Mouse (Mus musculus) midbrain, embryonic 16.5 days (tissue): ENCODE results near the gene Tns3. TPM values are rescaled to one million over a fixed set of nuclear protein-coding genes. Genes with fewer than 3 reads are reported as not detected.

Source experiments
- ATAC-seq: fragments of 200-750 bp; cut with Nextera tagmentation; 2 replicates; pipeline ENCODE4 v1.8.0; 2017; ENCODE audit warnings: moderate TSS enrichment
- H3K27ac ChIP-seq: fragments of 300-500 bp; sonication (generic); 2 replicates; pipeline ENCODE4 v1.5.1; 2014; ENCODE audit warnings: mild to moderate bottlenecking, low read length, mixed read lengths
- H3K27me3 ChIP-seq: fragments of 300-500 bp; sonication (generic); 2 replicates; pipeline ENCODE4 v1.6.1; 2014; ENCODE audit warnings: low read depth, low read length, mixed read lengths; ENCODE audit not compliant: control insufficient read depth, insufficient read depth
- H3K36me3 ChIP-seq: fragments of 300-500 bp; sonication (generic); 2 replicates; pipeline ENCODE4 v1.6.1; 2014; ENCODE audit warnings: mild to moderate bottlenecking, low read length, moderate library complexity, mixed read lengths; ENCODE audit not compliant: control insufficient read depth, insufficient read depth
- H3K4me1 ChIP-seq: fragments of 300-500 bp; sonication (generic); 2 replicates; pipeline ENCODE4 v1.6.1; 2014; ENCODE audit warnings: mild to moderate bottlenecking, low read length, mixed read lengths; ENCODE audit not compliant: control insufficient read depth, insufficient read depth
- H3K4me2 ChIP-seq: fragments of 300-500 bp; sonication (generic); 2 replicates; pipeline ENCODE4 v1.6.1; 2014; ENCODE audit warnings: mild to moderate bottlenecking, low read length, mixed read lengths
- H3K4me3 ChIP-seq: fragments of 300-500 bp; sonication (generic); 2 replicates; pipeline ENCODE4 v1.5.1; 2014; ENCODE audit warnings: low read depth, mild to moderate bottlenecking, low read length, moderate library complexity, mixed read lengths
- H3K9ac ChIP-seq: fragments of 300-500 bp; sonication (generic); 2 replicates; pipeline ENCODE4 v1.6.1; 2014; ENCODE audit warnings: low read depth, low read length, mixed read lengths
- H3K9me3 ChIP-seq: fragments of 300-500 bp; sonication (generic); replicated peaks from 2 replicates; pipeline ENCODE4 v1.6.1; 2014; ENCODE audit warnings: mild to moderate bottlenecking, low read length, mixed read lengths; ENCODE audit not compliant: control insufficient read depth, poor library complexity, severe bottlenecking
- WGBS: fragments of 180-500 bp; shearing (Covaris S2); extraction: QIAGEN DNeasy Blood & Tissue Kit; methylation state at CpG from one replicate; pipeline ENCODE4 v1.1.7; 2014; 5-methylcytosine and 5-hydroxymethylcytosine counted together
- polyA plus RNA-seq: library from polyadenylated mRNA; unstranded; fragments of >200 nt; fragmentation: Nextera tagmentation; extraction: Ambion mirVana; gene quantifications from 2 replicates; pipeline ENCODE4 v1.2.1, GENCODE M21; 2015

Tns3 gene
- polyA plus RNA-seq, 1 experiment from 2014 or later = 5.3 TPM

GRCm38 (mm10) chr11:8451597-8452201 lies 212.6 kb downstream of the Tns3 start:
- 96% methylated on average over 6 of the region's 6 CpGs for WGBS
- H3K27me3 ChIP-seq = no peaks in the 10 kb centered on the region
- H3K4me2 ChIP-seq = no peak overlapping the region
- no peak for ATAC-seq
- H3K9ac ChIP-seq = no peak overlapping the region
- H3K4me3 ChIP-seq = no peak overlapping the region
- peaks cover 2% of the 10 kb centered on the region; the same call in 1 of the 2 replicates for H3K36me3 ChIP-seq
- H3K9me3 ChIP-seq = no peaks in the 10 kb centered on the region
- peaks cover 10% of the 10 kb centered on the region for H3K4me1 ChIP-seq
- H3K27ac ChIP-seq = no peak overlapping the region

- Histone ChIP-seq H3K9me3 (no peaks in the 10 kb centered on the region), H3K4me1 (no peaks in the 10 kb centered on the region), H3K27me3 (no peaks in the 10 kb centered on the region), H3K4me3 (no peak overlapping the region), H3K9ac (no peak overlapping the region), H3K27ac (no peak overlapping the region), H3K36me3 (peaks cover 2% of the 10 kb centered on the region; the same call in 1 of the 2 replicates), H3K4me2 (no peak overlapping the region)
- no peak for ATAC-seq
- 85% methylated on average over 4 of the region's 4 CpGs for WGBS
Measured at GRCm38 (mm10) chr11:8450540-8450939, 213.8 kb downstream of the Tns3 start.

GRCm38 (mm10) chr11:8445915-8446356 lies 218.4 kb downstream of the Tns3 start:
- Histone ChIP-seq H3K9ac (no peak overlapping the region), H3K4me3 (no peak overlapping the region), H3K4me2 (no peak overlapping the region), H3K4me1 (no peaks in the 10 kb centered on the region), H3K27me3 (no peaks in the 10 kb centered on the region), H3K9me3 (no peaks in the 10 kb centered on the region), H3K36me3 (peaks cover 2% of the 10 kb centered on the region; the same call in 1 of the 2 replicates), H3K27ac (no peak overlapping the region)
- WGBS = 37% methylated on average over 8 of the region's 8 CpGs
- peak; percentile 59 for ATAC-seq

- no peaks in the 10 kb centered on the region for H3K9me3 ChIP-seq
- no peak overlapping the region for H3K27ac ChIP-seq
- WGBS = 90% methylated on average over 13 of the region's 13 CpGs
- no peaks in the 10 kb centered on the region for H3K4me1 ChIP-seq
- peaks cover 2% of the 10 kb centered on the region; the same call in 1 of the 2 replicates for H3K36me3 ChIP-seq
- H3K27me3 ChIP-seq = no peaks in the 10 kb centered on the region
- no peak overlapping the region for H3K4me3 ChIP-seq
- ATAC-seq = no peak
- H3K9ac ChIP-seq = no peak overlapping the region
- H3K4me2 ChIP-seq = no peak overlapping the region
Measured at GRCm38 (mm10) chr11:8444759-8445422, 219.4 kb downstream of the Tns3 start.

- WGBS = 85% methylated on average over 11 of the region's 11 CpGs
- no peaks in the 10 kb centered on the region for H3K27me3 ChIP-seq
- no peak overlapping the region for H3K4me2 ChIP-seq
- H3K9ac ChIP-seq = no peak overlapping the region
- no peaks in the 10 kb centered on the region for H3K9me3 ChIP-seq
- no peaks in the 10 kb centered on the region for H3K36me3 ChIP-seq
- no peaks in the 10 kb centered on the region for H3K4me1 ChIP-seq
- no peak for ATAC-seq
- H3K27ac ChIP-seq = no peak overlapping the region
- H3K4me3 ChIP-seq = no peak overlapping the region
Measured at GRCm38 (mm10) chr11:8443539-8444292, 220.6 kb downstream of the Tns3 start.

- WGBS = 100% methylated on average over 2 of the region's 2 CpGs
- ATAC-seq = no peak
Measured at GRCm38 (mm10) chr11:8440706-8441105, 223.6 kb downstream of the Tns3 start.

GRCm38 (mm10) chr11:8440221-8440620 lies 224.1 kb downstream of the Tns3 start:
- Histone ChIP-seq H3K36me3 (no peaks in the 10 kb centered on the region), H3K9ac (no peak overlapping the region), H3K27ac (no peak overlapping the region)

More at GRCm38 (mm10) chr11:8440706-8441105, 223.6 kb downstream of the Tns3 start:
- H3K9me3 ChIP-seq = no peaks in the 10 kb centered on the region
- no peaks in the 10 kb centered on the region for H3K27me3 ChIP-seq
- H3K9ac ChIP-seq = no peak overlapping the region
- H3K36me3 ChIP-seq = no peaks in the 10 kb centered on the region
- H3K4me1 ChIP-seq = no peaks in the 10 kb centered on the region
- no peak overlapping the region for H3K27ac ChIP-seq
- no peak overlapping the region for H3K4me3 ChIP-seq
- H3K4me2 ChIP-seq = no peak overlapping the region

GRCm38 (mm10) chr11:8439035-8439434 lies 225.3 kb downstream of the Tns3 start:
- H3K36me3 ChIP-seq = no peaks in the 10 kb centered on the region
- H3K9ac ChIP-seq = no peak overlapping the region
- H3K27me3 ChIP-seq = no peaks in the 10 kb centered on the region
- no peaks in the 10 kb centered on the region for H3K4me1 ChIP-seq
- WGBS = 96% methylated on average over 9 of the region's 9 CpGs
- ATAC-seq = no peak
- H3K4me3 ChIP-seq = no peak overlapping the region
- H3K4me2 ChIP-seq = no peak overlapping the region
- H3K27ac ChIP-seq = no peak overlapping the region
- H3K9me3 ChIP-seq = no peaks in the 10 kb centered on the region

More at GRCm38 (mm10) chr11:8440221-8440620, 224.1 kb downstream of the Tns3 start:
- Histone ChIP-seq H3K27me3 (no peaks in the 10 kb centered on the region), H3K4me3 (no peak overlapping the region), H3K4me2 (no peak overlapping the region), H3K4me1 (no peaks in the 10 kb centered on the region), H3K9me3 (no peaks in the 10 kb centered on the region)
- no peak for ATAC-seq
- WGBS = 97% methylated on average over 5 of the region's 5 CpGs

GRCm38 (mm10) chr11:8438269-8438668 lies 226.1 kb downstream of the Tns3 start:
- H3K4me3 ChIP-seq = no peak overlapping the region
- no peak for ATAC-seq
- H3K36me3 ChIP-seq = no peaks in the 10 kb centered on the region

More at GRCm38 (mm10) chr11:8438269-8438668, 226.1 kb downstream of the Tns3 start:
- Histone ChIP-seq H3K27me3 (no peaks in the 10 kb centered on the region), H3K4me1 (no peaks in the 10 kb centered on the region), H3K4me2 (no peak overlapping the region), H3K9ac (no peak overlapping the region), H3K27ac (no peak overlapping the region), H3K9me3 (no peaks in the 10 kb centered on the region)
- WGBS = 93% methylated on average over 4 of the region's 4 CpGs
